Mouse (Mus musculus) thymus, postnatal 10 days (tissue): ENCODE measurements around the gene Kazn.

Source experiments
- DNase-seq, 2 experiments: peaks; one replicate each; pipeline ENCODE4 v3.0.0; 2021; ENCODE audit warnings: low spot score in 2 of 2

The Kazn gene

DNA sequence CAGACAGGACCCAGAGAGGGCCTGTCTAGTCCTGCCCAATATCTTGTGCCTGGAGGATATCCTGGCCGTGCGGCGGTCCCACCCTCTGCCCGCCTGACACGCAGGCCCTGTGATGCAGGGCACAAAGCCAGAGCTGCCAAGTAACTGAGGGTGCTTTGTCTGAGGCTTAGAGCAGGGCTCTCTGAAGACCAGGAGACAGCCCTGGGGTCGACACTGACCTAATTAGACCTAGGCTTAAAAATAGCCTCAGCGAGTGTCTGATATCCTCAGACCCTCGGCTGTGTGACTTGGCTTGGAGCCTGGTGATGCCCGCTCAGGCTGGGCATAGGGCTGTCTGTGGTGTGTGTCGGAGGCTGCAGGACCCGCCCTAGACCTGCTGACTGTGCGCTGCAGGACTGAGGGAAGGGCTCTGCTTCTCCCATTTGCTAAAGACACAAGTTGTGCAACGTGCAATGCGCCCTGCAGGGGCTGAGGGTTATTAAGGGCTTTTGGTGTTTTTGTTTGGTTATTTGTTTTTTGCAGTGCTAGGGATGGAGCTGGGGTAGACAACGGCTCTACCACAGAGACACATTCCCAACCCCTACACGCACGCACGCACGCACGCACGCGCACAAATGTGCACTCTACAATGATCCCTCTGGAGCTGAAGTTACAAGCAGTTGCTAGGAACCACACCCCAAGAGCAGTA lies 181.5 kb downstream of the Kazn start:
- no peak for DNase-seq

DNA sequence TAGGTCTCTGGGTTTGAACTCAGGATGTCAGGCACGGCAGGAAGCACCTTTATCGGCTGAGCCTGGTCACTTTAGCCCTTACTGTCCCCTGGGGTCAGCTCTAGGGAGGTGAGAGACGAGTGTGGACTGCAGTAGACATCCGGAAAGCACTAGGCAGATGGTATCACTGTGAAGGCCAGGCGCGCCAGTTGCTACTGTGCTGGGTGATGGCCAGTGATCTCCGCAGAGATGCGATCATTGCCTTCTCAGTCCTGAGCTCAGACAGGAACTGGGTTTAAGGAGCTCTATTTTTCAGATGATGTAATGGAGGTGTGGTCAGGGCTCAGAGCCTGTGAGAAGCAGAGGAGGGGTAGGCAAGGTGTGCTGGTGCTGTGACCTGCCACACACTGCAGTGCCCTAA lies 183.6 kb downstream of the Kazn start:
- DNase-seq: no peak

- DNase-seq: no peak
Measured at GRCm38 (mm10) chr4:142054580-142054979, 184.6 kb downstream of the Kazn start.

GRCm38 (mm10) chr4:142053661-142054448 lies 185.3 kb downstream of the Kazn start:
- no peak for DNase-seq

DNA sequence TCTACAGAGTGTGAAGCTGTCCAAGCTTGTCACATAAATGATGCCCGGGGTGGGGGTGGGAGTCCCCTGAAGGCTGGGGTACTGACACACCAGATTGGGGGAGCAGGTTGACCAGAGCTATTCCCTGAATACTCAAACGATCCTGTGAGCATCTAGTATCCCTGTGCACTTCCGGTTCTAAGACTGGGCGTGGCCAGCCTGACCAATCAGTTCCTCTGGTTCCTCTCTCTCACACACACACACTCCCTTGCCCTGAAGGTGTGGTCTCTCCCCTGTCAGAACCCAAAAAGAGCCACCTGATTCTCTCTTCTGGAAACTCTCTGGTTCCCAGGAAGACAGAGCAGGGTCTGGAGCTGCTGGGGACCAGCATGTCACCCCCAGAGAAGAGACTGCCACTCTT lies 185.9 kb downstream of the Kazn start:
- DNase-seq: no peak

- no peak for DNase-seq
Measured at GRCm38 (mm10) chr4:142052391-142053132, 186.6 kb downstream of the Kazn start.
